In genomic region chr9:61046517-61046916, GRCm38 (mm10) we compare ENCODE assay signal across 8 mouse cellular contexts.
DNase-seq lines count a peak whose midpoint lies in the region; ATAC-seq and TF ChIP-seq lines count a peak whose summit lies in the region.

No protein-coding gene starts in this region.

- no peak for TF ChIP-seq POLR2A in spleen, adult 2 months (IDR thresholded peaks at IDR 0.05; ENCODE audit: low read depth, low read length)

- TF ChIP-seq CTCF in spleen, adult 2 months (IDR thresholded peaks at IDR 0.05; ENCODE audit: extremely low read depth, insufficient read depth, insufficient read length, insufficient replicate concordance) = peak; percentile 65; the same call in 1 of the 2 replicates

- peak; percentile 75 for DNase-seq in neural tube, embryonic 10.5 days (ENCODE audit: extremely low spot score, low spot score)
- peak; percentile 55 for DNase-seq in adrenal gland, adult 8-10 months
- peak; percentile 51 for DNase-seq in embryo, embryonic 11.5 days (ENCODE audit: low read depth, low spot score)
- DNase-seq in kidney, postnatal 4 days = peak; percentile 84 to 86
- peak; percentile 60 for DNase-seq in lung, postnatal 25 days (ENCODE audit: low spot score)
- DNase-seq in spleen, adult 2 months (ENCODE audit: low read depth in 1 of 2, low spot score in 2 of 2) = peak; percentile 38 to 78

- H3K4me3 ChIP-seq in neural tube, embryonic 15.5 days (replicated peaks) = no peak overlapping the region
- no peak overlapping the region for H3K4me3 ChIP-seq in spleen, adult 2 months (ENCODE audit: extremely low read depth, insufficient read depth, insufficient read length)

- ATAC-seq in neural tube, embryonic 15.5 days (ENCODE audit: low FRiP score) = no peak
- ATAC-seq in activated CD4-positive, CD25-positive, alpha-beta regulatory T cell, adult 4 months = no peak

- no peaks in the 10 kb centered on the region for H3K36me3 ChIP-seq in neural tube, embryonic 15.5 days
- no peaks in the 10 kb centered on the region for H3K36me3 ChIP-seq in spleen, adult 2 months (ENCODE audit: control insufficient read depth, insufficient read depth, low read length)

- H3K9me3 ChIP-seq in neural tube, embryonic 15.5 days (replicated peaks) = no peaks in the 10 kb centered on the region

- H3K27ac ChIP-seq in neural tube, embryonic 15.5 days (replicated peaks) = no peak overlapping the region
- no peak overlapping the region for H3K27ac ChIP-seq in spleen, adult 2 months (ENCODE audit: insufficient read depth, low read length)

- H3K4me2 ChIP-seq in neural tube, embryonic 15.5 days = no peak overlapping the region

- H3K4me1 ChIP-seq in neural tube, embryonic 15.5 days = peaks cover 9% of the 10 kb centered on the region; the same call in 1 of the 2 replicates
- no peaks in the 10 kb centered on the region for H3K4me1 ChIP-seq in spleen, adult 2 months (ENCODE audit: control insufficient read depth, insufficient read depth, insufficient read length)

- H3K9ac ChIP-seq in neural tube, embryonic 15.5 days (replicated peaks) = no peak overlapping the region

- peaks cover 12% of the 10 kb centered on the region for H3K27me3 ChIP-seq in neural tube, embryonic 15.5 days (replicated peaks)
- no peaks in the 10 kb centered on the region for H3K27me3 ChIP-seq in spleen, adult 2 months (ENCODE audit: control insufficient read depth, insufficient read depth, low read length)

- WGBS in neural tube, embryonic 15.5 days = 21% methylated on average over 7 of the region's 7 CpGs
- WGBS in spleen, adult 2 months = 13% methylated on average over 7 of the region's 7 CpGs
